Mouse (Mus musculus): ENCODE results near the gene Olfr178.

The Olfr178 gene

GRCm38 (mm10) chr16:58891963-58892362 lies at the start of gene Olfr178:
Gene Olfr178 (minus strand): TSS chr16:58892063.
- no peak for DNase-seq (ENCODE audit: low spot score in 2 of 2)

GRCm38 (mm10) chr16:58929292-58929691 lies 37.4 kb upstream of the Olfr178 start, which contains the start of gene Olfr180:
Gene Olfr180 (minus strand): TSS chr16:58929392.
- no peak for DNase-seq (ENCODE audit: low spot score in 2 of 2)

GRCm38 (mm10) chr16:58928655-58929054 lies 36.8 kb upstream of the Olfr178 start, which contains the start of gene Olfr181:
Gene Olfr181 (minus strand): TSS chr16:58928755.
- no peak for DNase-seq (ENCODE audit: low spot score in 2 of 2)

- no peak for DNase-seq (ENCODE audit: low spot score in 2 of 2)
Observed at GRCm38 (mm10) chr16:58884416-58884815, 7.4 kb downstream of the Olfr178 start.

- DNase-seq (ENCODE audit: low spot score in 2 of 2) = no peak
Observed at GRCm38 (mm10) chr16:58874668-58875067, 17.2 kb downstream of the Olfr178 start, which contains the start of gene Olfr177. Gene Olfr177 (minus strand): TSS chr16:58874768.

GRCm38 (mm10) chr16:58861479-58861878 lies 30.4 kb downstream of the Olfr178 start:
- DNase-seq (ENCODE audit: low spot score in 2 of 2) = no peak

GRCm38 (mm10) chr16:58860032-58860737 lies 31.7 kb downstream of the Olfr178 start:
- DNase-seq (ENCODE audit: low spot score in 2 of 2) = no peak

Data from cerebellum, postnatal 4 days (tissue).